Mouse (Mus musculus): ENCODE data around the gene Flot1. TPM values are rescaled to one million over a fixed set of nuclear protein-coding genes. Genes with fewer than 3 reads are reported as not detected.

Gene Flot1
- 178 and 209 TPM in 2 replicates for polyA plus RNA-seq (2012; rRNA removed)

DNA sequence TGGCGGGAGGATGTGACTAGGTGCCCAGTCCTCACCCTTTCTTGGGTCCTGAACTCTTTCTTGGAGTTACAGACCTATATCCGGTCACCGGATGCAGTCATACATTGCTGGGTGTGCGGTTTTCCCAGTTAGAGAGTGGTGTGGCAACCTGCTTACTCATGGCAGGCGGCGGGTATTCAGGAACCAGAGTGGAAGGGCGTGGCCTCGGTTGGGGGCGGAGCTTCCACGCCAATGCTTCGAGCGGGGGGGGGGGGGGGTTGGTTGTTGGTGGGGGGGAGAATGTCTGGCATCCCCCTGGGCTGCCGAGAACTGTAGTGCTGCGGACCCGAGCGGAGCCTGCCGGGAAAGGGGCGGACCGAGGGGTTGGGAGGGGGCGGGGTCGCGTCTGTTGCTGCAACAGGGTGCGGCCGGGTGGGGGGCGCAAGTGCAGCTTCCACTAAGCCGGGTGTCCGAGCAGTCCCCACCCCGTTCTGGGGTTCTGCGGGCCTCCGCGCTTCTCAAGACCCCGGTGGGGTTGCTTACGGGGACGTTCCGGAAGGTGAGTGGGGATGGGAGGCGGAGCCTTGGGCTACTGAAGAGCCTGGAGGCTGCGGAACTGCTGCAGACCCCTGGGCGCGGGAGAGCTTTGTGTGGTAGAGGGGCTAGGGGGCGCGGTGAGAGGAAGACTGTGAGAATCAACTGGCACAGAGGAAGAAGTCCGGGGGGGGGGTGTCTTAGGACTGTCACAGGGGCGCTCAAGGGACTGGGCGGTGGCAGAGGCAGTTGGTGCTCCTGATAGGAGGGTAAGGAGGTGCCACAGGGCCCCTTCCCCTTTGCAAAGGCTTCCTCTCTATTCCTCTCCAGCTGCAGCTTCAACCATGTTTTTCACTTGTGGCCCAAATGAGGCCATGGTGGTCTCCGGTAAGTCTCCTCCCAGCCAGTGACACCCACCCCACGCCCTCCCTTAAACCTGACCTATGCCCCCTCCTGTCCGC, at the start of gene Flot1:
TSS of gene Flot1 (plus strand) at position 267 of the 974 bp plus-strand sequence.
- DNase-seq (ENCODE audit: extremely low spot score in 1 of 2, low spot score in 1 of 2) = peak in 1 of 2 experiments; percentile 79

DNA sequence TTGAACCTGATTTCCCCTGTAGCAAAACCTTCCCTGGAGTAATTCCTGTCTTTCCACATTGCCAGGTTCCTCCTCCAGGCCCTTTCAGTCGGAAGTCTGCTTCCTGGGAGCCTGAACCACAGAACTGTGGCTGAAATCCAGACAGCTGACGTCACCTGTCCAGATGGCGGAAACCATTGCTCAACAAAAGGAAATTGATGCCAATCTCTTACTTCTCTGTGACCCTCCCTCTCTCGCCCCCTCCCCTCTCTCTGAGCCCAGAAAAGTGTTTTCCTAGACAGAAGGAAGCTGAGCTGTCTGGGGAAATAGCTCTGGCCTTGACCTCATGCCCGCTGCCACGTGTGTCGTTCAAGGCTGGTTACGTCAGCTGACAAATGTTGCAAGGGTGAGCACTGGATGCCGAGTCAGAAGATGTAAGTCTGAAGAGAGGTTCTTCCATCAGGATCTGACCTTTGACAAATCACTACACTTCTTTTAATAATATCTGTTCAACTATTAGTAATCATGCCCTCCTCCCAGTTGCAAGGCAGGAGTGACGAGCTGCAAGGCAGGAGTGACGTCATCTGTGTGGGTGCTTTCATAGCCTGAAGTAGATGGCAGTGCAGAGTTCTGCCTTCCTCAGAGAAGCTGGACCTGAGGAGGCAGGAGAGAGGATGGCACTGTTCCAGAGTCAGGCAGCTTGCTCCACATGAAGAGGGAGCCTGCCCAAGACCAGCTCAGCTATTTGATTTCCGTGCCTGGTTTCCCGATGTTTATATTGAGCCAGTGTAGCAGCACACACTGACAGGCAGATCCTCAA, 46.0 kb upstream of the Flot1 start:
- DNase-seq (ENCODE audit: extremely low spot score in 1 of 2, low spot score in 1 of 2) = peak; percentile 69 to 87

DNA sequence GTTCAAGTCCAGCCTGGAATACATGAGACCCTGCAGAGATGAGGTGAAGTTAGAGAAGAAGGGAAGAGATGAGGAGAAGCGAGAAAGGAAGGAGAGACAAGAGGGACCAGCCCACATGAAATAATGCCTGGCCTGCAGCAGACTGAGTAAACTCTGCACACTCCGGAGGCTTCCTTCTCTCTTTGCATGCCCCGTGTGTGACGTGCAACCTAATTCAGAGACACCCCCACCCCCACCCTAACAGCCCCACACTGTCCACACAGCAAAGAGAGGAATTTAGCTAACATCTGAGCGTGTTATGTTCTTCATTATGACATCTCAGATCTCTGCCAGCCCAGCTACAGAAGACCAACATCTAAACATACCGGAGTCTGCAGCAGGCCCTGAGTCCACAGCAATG, 44.1 kb upstream of the Flot1 start:
- no peak for DNase-seq (ENCODE audit: extremely low spot score in 1 of 2, low spot score in 1 of 2)

DNA sequence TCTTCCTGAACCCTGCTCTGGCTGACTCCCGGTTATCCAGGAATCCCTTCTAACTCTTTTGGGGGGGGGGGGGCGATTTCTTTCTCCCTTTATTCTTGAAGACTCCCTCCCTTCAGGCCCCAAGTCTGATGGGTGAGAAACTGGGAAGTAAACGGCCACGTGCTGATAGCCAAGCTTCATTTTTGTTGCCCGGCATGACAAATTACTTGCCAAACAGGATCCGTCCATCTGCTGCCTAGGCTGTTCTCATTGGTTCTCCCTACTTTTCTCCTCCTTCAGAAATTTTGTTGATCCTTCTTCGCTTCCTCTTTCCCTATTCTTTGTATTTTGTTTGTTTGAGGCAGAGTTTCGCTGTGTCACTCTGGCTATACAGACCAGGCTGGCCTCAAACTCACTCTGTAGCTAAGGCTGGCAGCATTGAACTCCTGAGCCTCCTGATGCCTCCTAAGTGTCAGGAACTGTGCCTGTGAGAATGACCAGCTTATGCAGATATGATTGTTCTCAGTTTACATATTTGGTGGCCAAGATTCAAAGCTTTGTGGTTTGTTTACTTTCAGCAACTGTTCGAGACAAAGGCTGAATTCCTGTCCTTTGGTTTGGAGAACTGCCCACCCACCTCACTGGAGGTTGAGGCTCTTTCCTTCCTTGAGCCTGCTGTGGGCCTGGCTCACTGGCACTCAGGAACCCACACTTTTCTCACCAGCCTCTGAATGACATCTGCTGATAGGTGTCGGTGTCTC, 43.4 kb upstream of the Flot1 start:
- DNase-seq (ENCODE audit: extremely low spot score in 1 of 2, low spot score in 1 of 2) = no peak

GRCm38 (mm10) chr17:35780362-35780761, 42.7 kb upstream of the Flot1 start:
- no peak for DNase-seq (ENCODE audit: extremely low spot score in 1 of 2, low spot score in 1 of 2)

DNA sequence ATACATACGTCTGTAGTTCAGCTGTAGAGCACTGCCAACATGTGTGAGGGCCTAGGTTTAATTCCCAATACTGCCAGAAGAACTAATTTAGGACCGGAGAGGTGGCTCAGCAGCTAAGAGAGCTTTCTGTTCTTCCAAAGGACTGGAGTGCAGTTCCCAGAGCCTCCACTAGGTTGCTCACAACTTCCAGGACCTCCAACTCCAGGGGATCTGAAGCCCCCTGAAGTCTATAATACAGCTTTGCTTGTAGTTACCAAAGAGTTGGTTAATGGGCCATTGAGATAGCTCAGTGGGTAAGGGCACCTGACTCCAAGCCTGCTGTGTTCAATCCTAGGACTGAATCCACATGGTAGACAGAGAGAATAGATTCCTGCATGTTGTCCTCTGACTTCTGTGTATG, 40.6 kb upstream of the Flot1 start:
- DNase-seq (ENCODE audit: extremely low spot score in 1 of 2, low spot score in 1 of 2) = no peak

DNA sequence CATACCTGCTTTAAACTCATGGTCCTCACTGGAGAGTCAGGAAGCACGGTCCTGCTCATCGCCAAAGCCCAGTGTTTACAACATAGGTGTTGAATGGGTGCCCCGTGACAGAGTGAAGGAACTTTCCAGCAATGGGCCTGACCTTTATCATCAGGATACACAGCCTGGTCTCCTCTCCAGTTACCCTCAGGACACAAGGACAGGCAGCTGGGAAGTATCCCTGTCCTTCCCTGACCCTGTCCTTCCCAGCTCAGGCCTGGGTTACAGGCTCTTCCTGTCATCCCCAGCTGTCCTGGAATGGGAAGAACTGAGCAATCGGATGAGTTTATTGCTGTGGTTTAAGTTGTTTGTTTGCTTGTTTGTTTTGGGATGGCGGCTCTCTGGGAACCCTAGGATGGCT, 40.1 kb upstream of the Flot1 start:
- no peak for DNase-seq (ENCODE audit: extremely low spot score in 1 of 2, low spot score in 1 of 2)

DNA sequence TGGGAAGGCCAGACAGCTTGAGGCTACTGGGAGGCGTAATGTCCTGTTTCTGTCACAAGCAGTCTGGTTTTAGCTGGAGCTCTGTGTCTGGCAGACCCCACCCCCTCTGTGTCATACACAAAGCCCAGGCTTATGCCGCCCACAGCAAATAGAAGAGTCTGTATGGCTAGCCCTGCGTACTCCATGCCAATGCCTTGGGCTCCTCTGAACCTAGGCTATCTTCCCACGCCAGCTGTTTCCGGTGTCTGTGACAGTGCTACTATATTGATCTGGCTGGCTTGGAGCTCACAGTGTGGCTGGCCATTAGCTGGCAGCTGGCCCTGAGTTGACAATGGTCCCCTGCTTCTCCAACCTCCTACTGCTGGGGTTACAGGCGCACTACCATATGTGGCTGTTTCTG, 39.1 kb upstream of the Flot1 start:
- DNase-seq (ENCODE audit: extremely low spot score in 1 of 2, low spot score in 1 of 2) = no peak

DNA sequence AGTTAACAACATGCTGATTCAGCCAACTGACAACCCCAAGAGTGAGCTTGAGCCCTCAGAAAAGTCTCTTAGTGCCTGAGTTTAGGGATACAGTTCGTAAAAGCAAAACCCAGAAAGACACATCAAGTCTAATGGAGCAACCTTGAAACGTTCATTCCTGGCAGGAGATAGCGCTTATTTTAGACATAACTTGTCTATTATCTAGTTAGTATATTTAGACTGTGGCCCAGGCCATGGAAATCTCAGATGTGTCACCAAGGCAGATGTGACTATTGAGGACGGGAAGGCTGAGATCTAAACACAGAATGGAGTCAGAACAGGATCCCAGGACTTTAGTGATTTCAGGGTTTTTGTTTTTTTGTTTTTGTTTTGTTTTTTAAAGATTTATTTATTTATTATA, 37.9 kb upstream of the Flot1 start:
- DNase-seq (ENCODE audit: extremely low spot score in 1 of 2, low spot score in 1 of 2) = no peak

DNA sequence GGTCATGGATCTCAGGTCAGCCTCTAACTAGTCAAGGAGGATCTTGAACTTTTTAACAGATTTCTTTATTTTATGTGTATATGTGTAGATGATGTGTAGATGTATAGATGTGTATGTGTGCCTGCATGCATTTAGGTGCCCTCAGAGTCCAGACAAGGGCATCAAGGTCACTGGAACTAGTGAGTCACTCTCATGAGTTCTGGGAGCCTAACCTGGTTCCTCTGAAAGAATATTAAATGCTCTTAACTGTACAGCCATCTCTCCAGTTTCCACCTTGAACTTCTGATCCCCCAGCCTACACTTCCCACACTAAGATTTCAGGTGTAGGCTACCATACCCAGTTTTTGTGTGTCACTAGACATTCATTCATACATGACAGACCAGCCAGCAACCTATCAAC, 35.5 kb upstream of the Flot1 start:
- DNase-seq (ENCODE audit: extremely low spot score in 1 of 2, low spot score in 1 of 2) = no peak

- DNase-seq (ENCODE audit: extremely low spot score in 1 of 2, low spot score in 1 of 2) = no peak
Observed at GRCm38 (mm10) chr17:35788025-35788424, 35.0 kb upstream of the Flot1 start.

DNA sequence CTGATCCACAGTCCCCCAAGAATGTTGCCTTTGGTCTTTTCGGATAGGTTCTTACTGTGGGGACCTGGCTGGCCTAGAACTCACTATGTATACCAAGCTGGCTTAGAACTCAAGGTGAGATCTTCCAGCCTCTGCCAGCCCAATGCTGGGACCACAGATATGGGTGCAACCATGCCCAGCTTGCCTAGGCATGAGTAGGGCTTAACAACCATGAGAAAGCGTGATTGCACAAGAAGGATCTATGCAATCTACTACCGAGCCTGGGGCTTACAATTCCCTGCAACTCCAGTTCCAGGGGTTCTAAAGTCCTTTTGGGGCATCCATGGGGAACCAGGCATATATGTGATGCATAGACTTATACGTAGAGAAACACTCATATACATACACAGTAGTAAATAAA, 32.1 kb upstream of the Flot1 start:
- no peak for DNase-seq (ENCODE audit: extremely low spot score in 1 of 2, low spot score in 1 of 2)

DNA sequence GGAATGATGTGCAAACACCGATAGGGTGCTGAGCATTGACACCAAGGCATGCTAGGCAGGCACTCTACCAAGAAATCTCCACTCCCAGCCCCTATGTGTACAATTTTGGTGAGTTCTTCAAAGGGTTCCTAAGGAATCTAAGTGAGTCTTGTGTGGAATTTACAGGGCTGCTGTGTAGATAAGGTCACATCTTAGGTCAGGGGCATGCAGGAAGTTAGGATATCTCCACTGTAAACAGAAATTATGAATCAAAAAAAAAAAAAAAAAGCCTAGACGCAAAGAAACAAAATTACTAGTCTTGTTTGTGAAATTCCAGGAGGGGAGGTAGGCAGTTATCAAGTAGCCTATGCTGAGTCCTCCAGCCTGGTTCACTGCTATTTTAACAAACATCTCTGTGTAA, 30.2 kb upstream of the Flot1 start:
- DNase-seq (ENCODE audit: extremely low spot score in 1 of 2, low spot score in 1 of 2) = no peak

- DNase-seq (ENCODE audit: extremely low spot score in 1 of 2, low spot score in 1 of 2) = no peak
Observed at GRCm38 (mm10) chr17:35795099-35795498, 27.9 kb upstream of the Flot1 start.

GRCm38 (mm10) chr17:35795656-35796055, 27.4 kb upstream of the Flot1 start:
- DNase-seq (ENCODE audit: extremely low spot score in 1 of 2, low spot score in 1 of 2) = no peak

- DNase-seq (ENCODE audit: extremely low spot score in 1 of 2, low spot score in 1 of 2) = no peak
Observed at GRCm38 (mm10) chr17:35796835-35797234, 26.2 kb upstream of the Flot1 start.

GRCm38 (mm10) chr17:35800905-35801304, 22.1 kb upstream of the Flot1 start:
- DNase-seq (ENCODE audit: extremely low spot score in 1 of 2, low spot score in 1 of 2) = no peak

- no peak for DNase-seq (ENCODE audit: extremely low spot score in 1 of 2, low spot score in 1 of 2)
Observed at GRCm38 (mm10) chr17:35803020-35803419, 20.0 kb upstream of the Flot1 start.

DNA sequence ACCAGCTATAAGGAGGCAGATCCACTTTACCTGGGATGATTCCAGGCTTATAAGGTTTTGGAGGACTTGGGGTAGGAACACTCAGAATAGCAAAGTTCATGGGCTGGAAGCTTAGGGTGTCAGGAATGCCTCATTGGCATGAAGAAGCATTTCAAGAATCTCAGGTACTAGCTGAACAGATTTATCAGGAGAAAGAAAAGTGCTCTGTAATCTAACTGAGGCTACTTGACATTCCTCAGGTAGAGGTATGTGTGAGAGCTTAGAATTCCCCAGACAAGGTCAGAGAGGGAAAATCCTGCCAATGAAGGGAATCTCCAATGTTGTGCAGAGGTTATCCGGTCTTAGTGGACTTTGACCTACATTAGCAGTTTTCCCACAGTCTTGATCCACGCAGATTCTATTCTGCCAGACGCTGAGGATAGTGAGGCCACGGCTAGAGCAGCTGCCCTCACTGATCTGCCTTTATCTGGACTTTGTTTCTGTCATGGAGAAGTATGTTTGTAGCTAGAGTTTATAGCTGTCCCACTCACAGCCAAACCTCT, 19.1 kb upstream of the Flot1 start:
- DNase-seq (ENCODE audit: extremely low spot score in 1 of 2, low spot score in 1 of 2) = no peak

GRCm38 (mm10) chr17:35808073-35808472, 15.0 kb upstream of the Flot1 start:
- DNase-seq (ENCODE audit: extremely low spot score in 1 of 2, low spot score in 1 of 2) = no peak

GRCm38 (mm10) chr17:35809395-35809794, 13.6 kb upstream of the Flot1 start:
- no peak for DNase-seq (ENCODE audit: extremely low spot score in 1 of 2, low spot score in 1 of 2)

All from frontal cortex, adult 2 months (tissue).